Mouse (Mus musculus): ENCODE results near the gene Ick.
"Not testable (repeated sequence)": the region's sequence is repeated elsewhere in the genome, so short reads cannot be mapped to it uniquely, and the experiment has no call there.

Ick gene

GRCm38 (mm10) chr9:78154211-78154977 lies 45.4 kb downstream of the Ick start:
- DNase-seq: peak; percentile 89

GRCm38 (mm10) chr9:78157221-78157620 lies 48.2 kb downstream of the Ick start:
- DNase-seq: no peak

GRCm38 (mm10) chr9:78163291-78163690 lies 54.3 kb downstream of the Ick start:
- DNase-seq: no peak

GRCm38 (mm10) chr9:78164741-78165140 lies 55.7 kb downstream of the Ick start:
- DNase-seq: no peak

- no peak for DNase-seq
These were observed 56.5 kb downstream of the Ick start for GRCm38 (mm10) chr9:78165454-78165853.

GRCm38 (mm10) chr9:78166694-78167452 lies 57.9 kb downstream of the Ick start:
- DNase-seq: no peak

GRCm38 (mm10) chr9:78167453-78167969 lies 58.5 kb downstream of the Ick start:
- DNase-seq: peak; percentile 90

GRCm38 (mm10) chr9:78168864-78169263 lies 59.9 kb downstream of the Ick start:
- DNase-seq: peak; percentile 67

GRCm38 (mm10) chr9:78174016-78174415 lies 65.0 kb downstream of the Ick start:
- DNase-seq: no peak

GRCm38 (mm10) chr9:78174925-78175276 lies 65.9 kb downstream of the Ick start:
- not testable (repeated sequence) for DNase-seq

- peak; percentile 99 for DNase-seq
These were observed 66.5 kb downstream of the Ick start for GRCm38 (mm10) chr9:78175277-78176200.

GRCm38 (mm10) chr9:78176201-78176727 lies 67.3 kb downstream of the Ick start:
- peak; percentile 96 for DNase-seq

- DNase-seq: peak; percentile 87
These were observed 67.8 kb downstream of the Ick start for GRCm38 (mm10) chr9:78176831-78177230.

GRCm38 (mm10) chr9:78178197-78178596 lies 69.2 kb downstream of the Ick start:
- peak; percentile 74 for DNase-seq

- peak; percentile 64 for DNase-seq
These were observed 70.1 kb downstream of the Ick start for GRCm38 (mm10) chr9:78179071-78179470.

- DNase-seq: not testable (repeated sequence)
These were observed 73.5 kb downstream of the Ick start, which contains the start of gene Gsta4 for GRCm38 (mm10) chr9:78182474-78182873. Gene Gsta4 (plus strand): TSS chr9:78182774.

GRCm38 (mm10) chr9:78185686-78186085 lies 76.7 kb downstream of the Ick start:
- DNase-seq: peak; percentile 88

GRCm38 (mm10) chr9:78188910-78189309 lies 79.9 kb downstream of the Ick start:
- DNase-seq: no peak

GRCm38 (mm10) chr9:78190651-78191634 lies 82.0 kb downstream of the Ick start:
- peak; percentile 90 for DNase-seq

- DNase-seq: peak; percentile 93
These were observed 82.7 kb downstream of the Ick start for GRCm38 (mm10) chr9:78191736-78192135.

All from heart, adult 11 months (tissue).